Mouse (Mus musculus) inflammation-experienced regulatory T-cells, adult 6 months (primary cell): ENCODE results near the gene Maats1. TPM values are rescaled to one million over a fixed set of nuclear protein-coding genes. Genes with fewer than 3 reads are reported as not detected.
A peak's percentile ranks its signal among the peaks of the same experiment; 100 is the strongest.

Experiments
- ATAC-seq: one replicate; pipeline ENCODE4 v1.8.0; 2017
- polyA plus RNA-seq, 3 experiments: library from polyadenylated mRNA; unstranded; fragments of 100-300 nt; shearing (Covaris generic); gene quantifications; one replicate each; pipeline ENCODE4 v1.2.1; 2017

Maats1 gene
- polyA plus RNA-seq, 3 experiments from 2014 or later: 0.19 TPM; not detected in 2

DNA sequence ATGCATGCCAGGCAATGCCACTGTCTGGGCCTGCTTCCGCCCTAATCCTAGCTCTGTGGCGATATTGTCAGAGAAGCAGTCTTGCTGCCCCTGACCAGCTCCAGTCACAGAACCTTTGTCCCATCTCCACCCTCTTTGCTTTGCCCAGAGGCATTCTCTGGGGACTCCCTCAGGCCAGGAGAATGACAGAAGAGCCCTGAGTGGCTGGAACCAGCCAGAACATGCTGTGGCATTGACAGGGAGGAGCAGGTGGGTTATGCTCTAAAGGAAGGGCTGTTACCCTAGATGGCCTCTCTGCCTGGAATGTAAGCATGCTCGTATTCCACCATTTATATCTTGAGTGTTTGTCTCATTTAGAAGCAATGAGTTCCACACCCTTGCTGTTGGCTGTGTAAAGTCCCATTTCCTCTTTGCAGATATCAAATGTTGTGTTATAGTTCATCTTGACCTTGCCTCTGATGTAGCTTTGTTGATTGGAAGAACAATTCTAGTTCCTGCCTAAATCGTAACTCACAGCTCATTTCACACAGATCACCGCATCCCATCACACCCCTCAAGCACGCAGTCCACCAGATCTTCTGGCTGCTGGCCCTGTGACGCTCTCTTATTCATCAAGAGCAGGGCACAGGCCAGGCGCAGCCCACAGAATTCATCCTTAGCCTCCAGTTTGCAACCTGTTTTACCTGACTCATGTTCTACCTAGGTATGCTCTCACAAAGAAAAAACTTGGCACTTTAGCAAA is 28.9 kb upstream of the Maats1 start:
- no peak for ATAC-seq

- no peak for ATAC-seq
Observed at GRCm38 (mm10) chr16:38369992-38370484, 28.1 kb upstream of the Maats1 start.

- no peak for ATAC-seq
Observed at GRCm38 (mm10) chr16:38369431-38369830, 27.5 kb upstream of the Maats1 start.

- ATAC-seq: no peak
Observed at GRCm38 (mm10) chr16:38369000-38369399, 27.1 kb upstream of the Maats1 start.

GRCm38 (mm10) chr16:38368336-38368735 is 26.4 kb upstream of the Maats1 start:
- ATAC-seq: no peak

- ATAC-seq: no peak
Observed at GRCm38 (mm10) chr16:38366231-38366630, 24.3 kb upstream of the Maats1 start.

- ATAC-seq: no peak
Observed at GRCm38 (mm10) chr16:38365390-38365789, 23.4 kb upstream of the Maats1 start.

GRCm38 (mm10) chr16:38363657-38364056 is 21.7 kb upstream of the Maats1 start:
- no peak for ATAC-seq

- no peak for ATAC-seq
Observed at GRCm38 (mm10) chr16:38363256-38363595, 21.3 kb upstream of the Maats1 start.

GRCm38 (mm10) chr16:38362493-38363255 is 20.7 kb upstream of the Maats1 start:
- no peak for ATAC-seq

DNA sequence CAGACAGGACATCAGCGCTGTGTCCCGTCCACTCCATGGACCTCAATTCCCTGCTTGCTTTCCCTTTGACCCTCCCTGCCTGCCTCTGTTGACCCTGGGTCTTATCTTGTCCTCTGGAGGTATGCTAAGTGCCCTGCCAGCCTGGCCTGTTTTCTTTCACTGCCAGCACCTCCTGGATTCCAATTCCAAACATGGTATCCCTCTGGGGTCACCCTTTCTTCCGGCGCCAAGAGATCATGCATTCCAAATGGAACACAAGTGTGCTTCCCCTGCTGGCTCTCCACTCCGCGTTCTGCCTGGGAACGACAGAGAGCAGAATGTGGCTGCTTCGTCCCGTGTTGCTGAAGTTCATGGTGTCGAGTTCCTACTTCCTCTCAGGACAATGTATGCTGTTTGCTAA is 20.0 kb upstream of the Maats1 start, which contains the start of gene Popdc2:
Popdc2 (plus strand) TSS at position 277 of the 400 bp plus-strand sequence.
- ATAC-seq: no peak

DNA sequence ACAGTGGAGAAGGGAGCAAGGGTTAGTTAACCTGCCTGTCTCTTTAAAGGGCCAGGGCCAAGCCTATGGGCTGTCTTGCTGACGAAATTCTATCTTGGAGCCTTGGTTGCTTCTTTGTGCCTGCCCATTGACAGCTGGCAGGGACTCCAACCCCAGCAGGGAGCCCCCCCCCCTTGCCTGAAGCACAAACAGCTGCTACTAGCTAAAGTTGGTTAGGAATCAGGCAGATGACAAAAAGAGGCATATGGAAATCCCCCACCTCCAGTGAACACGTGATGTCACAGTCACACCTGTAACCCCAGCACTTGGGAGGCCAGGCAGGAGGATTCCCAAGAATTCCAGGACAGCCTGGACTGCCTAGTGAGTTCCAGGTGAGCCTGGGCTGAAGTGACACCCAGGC is 18.4 kb upstream of the Maats1 start:
- ATAC-seq: peak; percentile 39

DNA sequence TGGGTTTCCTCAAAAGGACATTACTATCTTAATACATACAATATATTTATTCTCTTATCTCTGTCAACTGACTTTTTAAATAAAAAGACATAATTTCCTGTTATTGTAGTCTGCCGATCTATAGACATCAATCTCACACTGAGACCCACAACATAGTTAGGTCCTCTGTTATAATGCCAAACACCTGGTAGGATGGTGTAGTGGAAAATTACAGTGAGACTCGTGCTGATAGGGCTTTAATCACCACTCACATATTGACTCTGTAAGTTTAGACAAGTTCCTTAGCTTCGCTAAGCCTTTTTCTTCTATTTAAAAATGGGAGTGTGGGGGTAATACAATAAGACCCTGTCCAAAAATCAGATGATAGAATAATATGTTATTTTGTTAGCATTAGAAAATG is 17.9 kb upstream of the Maats1 start:
- peak; percentile 53 for ATAC-seq

- ATAC-seq: no peak
Observed at GRCm38 (mm10) chr16:38359241-38359640, 17.3 kb upstream of the Maats1 start.

DNA sequence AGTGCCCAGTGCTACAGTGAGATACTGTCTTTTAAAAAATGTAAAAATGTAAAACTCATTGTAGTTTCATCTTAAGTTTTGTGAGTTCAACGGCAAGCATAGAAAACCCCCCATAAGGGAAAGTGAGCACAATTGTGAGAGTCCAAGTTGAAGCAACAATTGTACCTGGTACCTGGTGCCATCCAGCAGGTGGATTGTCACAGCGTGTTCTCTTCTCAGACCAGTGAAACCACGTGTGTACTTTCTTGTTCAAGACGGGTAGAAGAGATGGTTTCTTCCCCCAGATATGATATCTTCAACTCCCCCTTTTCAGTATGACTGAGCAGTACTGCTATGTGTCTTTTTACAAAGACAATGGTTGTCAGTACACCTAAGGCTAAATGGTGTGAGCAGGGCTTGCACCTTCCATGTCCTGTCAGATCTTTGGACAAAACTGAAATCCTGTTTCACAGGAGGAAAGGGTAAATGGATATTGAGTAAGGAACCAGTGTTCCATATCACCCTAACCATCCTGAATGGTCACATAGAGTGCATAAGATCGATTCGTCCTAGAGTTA is 16.4 kb upstream of the Maats1 start:
- no peak for ATAC-seq

DNA sequence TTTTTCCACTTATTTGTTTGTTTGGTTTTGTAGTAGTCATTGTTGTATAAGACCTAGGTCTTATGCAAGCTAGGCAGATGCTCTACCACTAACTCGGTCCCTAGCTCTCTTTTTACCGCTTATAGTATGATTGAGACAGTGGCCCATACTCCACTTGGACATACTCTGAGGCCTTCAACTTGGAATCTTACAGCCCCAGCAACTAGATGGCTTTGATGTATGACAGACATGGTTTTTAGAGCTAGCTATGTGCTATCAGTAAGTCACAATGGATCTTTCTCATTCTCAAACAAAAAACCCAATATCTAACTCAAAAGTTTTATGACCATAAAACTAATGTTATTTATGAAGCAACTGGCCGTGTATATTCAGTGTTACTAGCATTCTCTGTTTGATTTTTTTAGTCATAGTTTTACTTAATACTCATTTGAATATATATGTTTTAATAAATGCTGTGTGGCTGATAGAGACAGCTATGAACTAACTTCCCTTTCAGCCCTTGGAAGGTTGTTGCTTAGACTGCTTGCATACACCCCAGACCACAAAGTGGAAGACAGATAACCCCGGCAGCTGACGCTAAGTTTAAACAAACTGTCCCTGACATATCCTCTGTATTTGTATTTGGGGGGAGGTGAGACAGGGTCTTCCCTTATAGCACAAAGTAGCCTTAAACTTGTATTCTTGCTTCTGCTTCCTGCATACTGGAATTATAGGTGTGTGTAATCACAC is 12.4 kb upstream of the Maats1 start:
- no peak for ATAC-seq

DNA sequence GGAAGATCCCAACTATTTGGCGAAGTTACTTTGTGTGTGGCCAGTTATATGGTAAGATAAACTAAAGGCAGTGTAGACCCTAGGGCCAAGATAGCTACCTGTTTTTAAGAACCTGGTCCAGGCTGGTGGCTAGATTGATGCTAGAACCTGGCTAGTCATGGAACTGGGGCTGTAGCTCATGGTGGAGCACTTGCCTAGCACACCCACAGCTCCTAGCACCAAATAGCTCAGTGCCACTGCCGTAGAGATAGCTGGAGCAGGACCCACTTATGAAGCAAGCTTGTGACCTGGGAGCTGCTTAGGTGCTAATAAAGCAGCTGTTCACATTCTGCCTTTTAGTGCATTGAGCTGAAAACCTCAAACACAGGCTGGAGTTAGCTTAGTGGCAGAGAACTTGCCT is 11.7 kb upstream of the Maats1 start:
- ATAC-seq: peak; percentile 58

GRCm38 (mm10) chr16:38352851-38353250 is 10.9 kb upstream of the Maats1 start:
- ATAC-seq: peak; percentile 63

DNA sequence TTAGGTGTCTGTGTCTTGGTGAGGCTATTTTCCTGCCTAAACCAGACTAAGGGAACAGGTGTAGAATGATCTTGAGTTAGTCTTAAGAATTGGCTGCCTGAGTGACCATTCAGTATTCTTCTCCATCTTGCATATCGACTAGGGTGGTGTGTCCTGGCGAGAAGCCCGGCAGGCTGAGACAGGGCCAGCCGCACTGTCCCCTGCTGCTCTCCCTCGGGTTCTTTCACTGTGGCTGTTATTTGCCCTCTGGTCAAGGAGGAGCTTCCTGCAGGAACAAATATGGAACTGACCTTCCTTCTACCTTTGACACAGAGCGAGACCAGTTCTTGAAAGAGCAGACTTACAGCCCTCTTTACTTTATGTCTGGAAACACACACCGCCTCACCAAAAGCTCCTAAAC is 10.1 kb upstream of the Maats1 start:
- ATAC-seq: no peak

- ATAC-seq: no peak
Observed at GRCm38 (mm10) chr16:38350939-38351338, 9.0 kb upstream of the Maats1 start.

- ATAC-seq: no peak
Observed at GRCm38 (mm10) chr16:38350361-38350855, 8.5 kb upstream of the Maats1 start.

- no peak for ATAC-seq
Observed at GRCm38 (mm10) chr16:38349881-38350280, 7.9 kb upstream of the Maats1 start.
